Mouse (Mus musculus) T-helper 2 cell (primary cell): Measurements from ENCODE around the gene Mesp1.

ENCODE experiments used
- in situ Hi-C: fragments of 300-600 bp; cut with MboI, MseI; formaldehyde crosslinking; loops from one replicate; pipeline ENCODE4 v1.15.1; 2025; ENCODE audit warnings: high pct_unique_total_duplicates

Mesp1 gene

DNA sequence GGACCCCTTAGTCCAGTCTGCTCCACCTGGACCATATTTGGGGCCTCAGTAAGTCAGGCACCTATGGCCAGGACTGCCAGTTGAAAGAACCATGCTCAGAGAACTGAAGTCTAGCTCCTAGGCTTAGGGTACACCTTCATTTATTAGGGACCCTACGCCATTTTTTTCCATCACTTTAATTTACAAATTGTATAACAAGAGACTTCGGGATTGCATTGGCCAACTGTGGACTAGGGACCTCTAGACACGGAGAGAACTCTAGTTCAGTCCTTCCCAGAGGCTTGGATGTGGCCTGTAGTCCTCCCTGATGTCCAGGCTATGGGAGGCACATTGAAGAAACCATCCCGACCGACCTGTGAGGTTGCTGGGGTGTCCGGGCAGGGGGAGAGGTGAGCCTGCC lies at the start of gene Mesp1:
Gene Mesp1 (minus strand): TSS at position 101 of the 400 bp plus-strand sequence.
- in situ Hi-C loops: no loop called here

- in situ Hi-C loops: no loop called here
These were observed 48.6 kb upstream of the Mesp1 start for GRCm38 (mm10) chr7:79842163-79842562.

- in situ Hi-C loops: no loop called here
These were observed 43.7 kb upstream of the Mesp1 start for GRCm38 (mm10) chr7:79837247-79837646.

GRCm38 (mm10) chr7:79835196-79835595 lies 41.6 kb upstream of the Mesp1 start:
- in situ Hi-C loops: no loop called here

DNA sequence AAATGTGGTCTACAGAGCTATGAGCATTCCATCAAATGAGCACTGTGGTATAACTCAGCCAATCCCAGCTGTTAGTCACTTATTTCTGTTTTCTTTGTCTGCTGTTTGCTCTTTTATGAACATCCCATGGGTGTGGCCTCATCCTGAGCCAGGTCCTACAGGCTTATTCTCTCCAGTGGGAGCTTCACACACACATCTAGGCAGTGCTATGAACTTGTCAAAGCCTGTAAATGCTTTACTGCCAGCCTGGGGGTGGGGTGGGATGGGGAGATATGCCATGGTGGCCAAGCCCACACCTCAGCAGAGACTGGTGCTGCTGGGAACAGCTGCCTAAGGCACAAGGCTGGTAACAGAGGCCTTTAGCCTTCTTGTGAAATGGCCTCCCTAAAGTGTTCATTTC lies 39.4 kb upstream of the Mesp1 start:
- in situ Hi-C loops: no loop called here

DNA sequence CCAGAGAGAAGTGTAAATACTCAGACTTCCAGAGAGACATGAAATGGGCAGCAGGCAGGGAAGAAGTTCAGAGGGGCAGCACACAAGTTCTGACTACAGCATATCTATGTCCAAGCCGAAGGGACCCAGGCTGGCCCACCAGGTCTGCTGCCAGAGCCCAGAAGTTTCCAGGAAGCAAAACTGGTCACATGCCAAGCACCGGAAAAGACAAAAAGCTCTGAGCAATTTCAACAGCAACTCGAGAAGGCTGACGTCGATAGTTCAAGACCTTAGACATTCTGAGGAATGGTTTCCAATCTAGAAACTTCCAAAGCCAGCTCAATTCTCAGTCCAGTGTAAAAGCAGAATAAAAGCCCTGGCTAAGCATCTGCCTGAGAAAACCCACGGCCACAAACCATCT lies 38.0 kb upstream of the Mesp1 start:
- in situ Hi-C loops: no loop called here

DNA sequence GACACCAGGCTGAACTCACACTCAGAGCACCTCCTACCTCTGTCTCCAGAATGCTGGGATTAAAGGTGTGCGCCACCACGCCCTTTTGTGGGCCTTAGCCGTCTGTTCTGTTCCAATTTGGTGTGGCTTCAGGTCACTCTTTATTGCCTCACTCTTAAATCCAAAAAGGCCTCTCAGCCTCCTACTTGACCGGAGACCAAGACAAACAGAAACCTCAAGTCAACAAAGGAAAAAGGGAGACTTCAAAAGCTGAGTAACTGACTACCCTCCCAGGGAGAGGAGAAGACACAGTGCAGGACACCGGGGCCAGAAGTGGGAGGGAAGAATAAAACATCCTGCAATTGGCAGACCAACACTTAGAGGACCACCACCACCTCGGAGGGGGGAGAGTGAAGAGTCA lies 37.6 kb upstream of the Mesp1 start:
- in situ Hi-C loops: no loop called here

DNA sequence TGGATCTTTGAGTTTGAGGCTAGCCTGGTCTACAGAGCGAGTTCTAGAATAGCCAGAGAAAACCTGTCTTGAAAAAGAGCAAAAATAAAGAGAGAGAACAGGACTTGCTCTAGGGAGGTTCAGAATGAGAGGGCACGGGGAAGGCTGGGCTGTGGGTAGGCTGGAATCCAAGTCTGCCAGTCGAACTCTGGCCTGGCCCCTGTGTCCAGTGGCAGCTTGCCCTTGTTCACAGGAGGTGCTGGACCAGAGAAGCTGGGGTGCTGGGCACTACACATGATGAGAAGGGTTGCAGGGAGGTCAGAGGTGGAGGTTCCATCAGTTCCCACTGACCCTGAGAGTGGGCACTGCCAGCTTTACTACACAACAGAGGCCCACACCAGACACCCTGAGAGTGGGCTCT lies 34.8 kb upstream of the Mesp1 start:
- in situ Hi-C loops: no loop called here

- in situ Hi-C loops: no loop called here
These were observed 28.6 kb upstream of the Mesp1 start for GRCm38 (mm10) chr7:79822092-79822695.

- in situ Hi-C loops: no loop called here
These were observed 26.4 kb upstream of the Mesp1 start for GRCm38 (mm10) chr7:79819996-79820395.

DNA sequence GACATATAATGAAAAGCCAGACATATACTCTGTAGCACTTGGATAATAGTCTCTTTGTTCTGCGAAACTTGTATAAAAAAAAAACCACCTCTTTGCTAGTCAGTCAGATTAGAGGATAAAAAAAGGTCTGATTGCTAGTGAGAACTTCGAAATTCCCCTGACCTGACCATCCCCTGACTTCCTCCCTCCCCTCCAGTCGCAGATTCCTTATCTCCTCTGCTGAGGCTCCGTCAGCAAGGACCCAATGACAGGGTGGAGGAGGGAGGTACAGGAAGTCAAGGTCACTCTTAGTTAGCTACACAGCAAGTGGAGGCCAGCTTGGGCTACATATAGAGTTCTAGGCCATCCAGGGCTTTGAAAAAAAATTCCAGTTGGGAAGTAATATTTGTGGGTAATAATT lies 25.9 kb upstream of the Mesp1 start:
- in situ Hi-C loops: no loop called here

DNA sequence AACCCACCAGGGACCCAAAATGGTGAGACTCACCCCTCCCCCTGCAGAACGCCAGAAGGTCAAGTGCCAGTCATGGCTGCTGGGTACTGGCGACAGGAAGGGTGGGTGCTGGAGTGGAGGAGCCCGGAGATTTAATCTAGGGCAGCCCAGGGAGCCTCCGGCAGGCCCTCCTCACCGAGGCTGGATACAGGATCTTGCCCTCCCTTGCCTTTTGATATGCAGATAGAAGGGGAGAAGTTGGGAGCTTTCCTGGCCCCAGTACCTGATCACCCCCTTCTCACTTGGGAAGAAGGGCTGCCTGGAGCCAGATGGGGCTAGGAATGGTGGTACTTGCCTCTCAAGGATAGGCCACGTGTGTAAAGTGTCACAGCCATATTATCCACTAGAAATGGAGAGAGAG lies 24.7 kb upstream of the Mesp1 start:
- in situ Hi-C loops: no loop called here

DNA sequence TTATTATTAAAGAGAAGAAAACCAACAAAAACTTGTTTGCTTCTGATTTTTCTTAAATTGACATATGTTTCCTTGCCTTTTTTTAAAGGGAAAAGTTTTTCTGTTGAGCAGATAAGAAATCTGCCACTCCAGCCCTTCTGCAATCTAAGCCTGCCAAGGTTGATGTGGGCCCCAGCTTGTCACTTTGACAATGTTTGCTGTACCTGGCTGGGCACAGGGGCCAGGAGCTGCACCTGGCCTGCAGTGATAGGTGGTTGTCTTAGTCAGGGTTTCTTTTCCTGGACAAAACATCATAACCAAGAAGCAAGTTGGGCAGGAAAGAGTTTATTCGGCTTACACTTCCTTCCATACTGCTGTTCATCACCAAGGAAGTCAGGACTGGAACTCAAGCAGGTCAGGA lies 19.8 kb upstream of the Mesp1 start:
- in situ Hi-C loops: no loop called here

DNA sequence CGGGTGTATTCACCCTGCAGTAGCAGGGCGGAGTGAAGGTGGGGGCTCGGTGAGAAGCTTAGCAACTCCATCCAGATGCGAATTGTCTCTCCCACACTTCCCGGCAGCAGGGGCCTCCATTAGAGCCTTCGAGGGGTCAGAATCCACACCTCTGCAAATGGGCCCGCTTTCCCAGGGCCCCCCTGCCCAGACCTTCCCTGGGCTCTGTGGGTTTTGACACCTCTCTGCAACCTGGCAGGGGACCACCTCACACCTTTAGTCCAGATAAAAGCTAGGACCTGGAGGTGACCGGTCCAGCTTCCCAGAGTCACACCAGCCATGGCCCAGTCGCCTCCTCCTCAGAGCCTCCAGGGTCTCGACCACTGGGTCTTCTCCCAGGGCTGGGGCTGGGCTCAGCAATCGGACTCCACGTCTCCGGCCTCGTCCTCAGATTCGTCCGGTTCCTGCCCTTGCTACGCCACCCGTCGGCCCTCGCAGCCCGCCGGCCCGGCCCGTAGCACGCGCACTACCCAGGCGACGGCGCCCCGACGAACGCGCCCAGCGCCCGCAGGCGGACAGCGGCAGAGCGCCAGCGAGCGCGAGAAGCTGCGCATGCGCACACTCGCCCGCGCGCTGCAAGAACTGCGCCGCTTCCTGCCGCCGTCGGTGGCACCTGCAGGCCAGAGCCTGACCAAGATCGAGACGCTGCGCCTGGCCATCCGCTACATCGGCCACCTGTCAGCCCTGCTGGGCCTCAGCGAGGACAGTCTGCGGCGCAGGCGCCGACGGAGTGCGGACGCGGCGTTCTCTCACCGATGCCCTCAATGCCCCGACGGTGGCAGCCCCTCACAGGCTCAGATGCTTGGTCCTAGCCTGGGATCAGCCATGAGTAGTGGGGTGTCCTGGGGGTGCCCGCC lies 17.3 kb upstream of the Mesp1 start, which contains the start of gene Mesp2:
Gene Mesp2 (plus strand): TSS at position 117 of the 896 bp plus-strand sequence.
- in situ Hi-C loops: no loop called here

DNA sequence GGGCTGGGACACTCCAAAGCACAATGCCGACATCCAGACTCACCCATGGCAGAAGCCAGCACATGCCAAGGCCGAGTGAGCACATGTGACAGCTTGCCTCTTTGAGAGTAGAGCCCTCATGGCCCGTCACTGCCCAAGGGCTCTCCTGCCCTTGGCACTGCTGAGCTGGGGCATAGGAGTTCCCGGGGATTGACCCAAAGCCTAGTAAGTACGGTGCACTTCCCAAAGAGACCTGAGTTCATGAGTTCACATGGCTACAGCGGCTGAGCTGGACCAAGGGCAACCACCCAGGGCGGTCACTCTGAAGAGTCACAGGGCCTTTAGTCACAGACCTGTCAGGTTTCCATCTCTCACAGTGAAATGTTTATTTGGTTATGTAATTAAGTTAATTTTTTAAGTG lies 15.0 kb upstream of the Mesp1 start:
- in situ Hi-C loops: no loop called here

- in situ Hi-C loops: no loop called here
These were observed 10.3 kb upstream of the Mesp1 start for GRCm38 (mm10) chr7:79803887-79804286.

GRCm38 (mm10) chr7:79802037-79802436 lies 8.4 kb upstream of the Mesp1 start:
- in situ Hi-C loops: no loop called here

DNA sequence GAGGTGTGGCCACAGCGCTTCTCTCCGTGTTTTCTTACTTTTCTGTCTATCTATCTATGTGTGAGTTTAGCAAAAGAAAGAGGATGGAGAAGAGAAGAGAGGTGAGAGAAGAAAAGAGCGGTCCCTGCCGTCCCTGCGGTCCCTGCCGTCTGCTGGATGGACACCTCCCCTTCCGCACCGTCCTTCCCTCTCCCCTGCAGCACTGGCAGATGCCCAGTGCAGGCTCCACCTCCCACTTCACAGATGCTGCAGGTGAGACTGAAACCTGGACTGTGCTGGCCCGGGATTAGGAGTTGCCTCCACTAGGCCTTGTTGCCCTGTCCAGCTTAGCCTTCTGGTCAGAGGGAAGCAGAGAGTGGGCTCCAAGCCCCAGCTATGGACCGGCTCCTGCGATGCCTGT lies 7.8 kb upstream of the Mesp1 start:
- in situ Hi-C loops: no loop called here

DNA sequence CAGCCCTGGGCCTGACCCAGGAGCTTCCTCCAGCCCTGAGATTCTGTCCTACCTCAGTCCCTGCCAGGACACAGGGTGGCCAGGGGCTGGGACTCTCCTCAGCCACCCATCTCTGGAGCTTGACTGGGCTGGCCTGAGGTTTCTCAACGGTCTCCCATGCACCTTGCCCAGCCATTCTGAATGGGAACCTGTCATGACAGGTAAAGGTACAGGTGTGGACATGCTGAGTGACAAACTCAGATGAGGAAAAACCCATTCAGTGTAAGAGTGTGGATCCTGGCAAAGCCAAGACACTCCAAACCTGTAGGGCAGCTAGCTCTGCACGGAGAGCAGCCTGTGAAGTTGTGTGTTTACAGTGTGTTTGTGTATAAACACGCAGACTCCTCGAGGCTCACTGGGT lies 6.7 kb upstream of the Mesp1 start:
- in situ Hi-C loops: no loop called here

- in situ Hi-C loops: no loop called here
These were observed 5.9 kb upstream of the Mesp1 start for GRCm38 (mm10) chr7:79799506-79799905.

DNA sequence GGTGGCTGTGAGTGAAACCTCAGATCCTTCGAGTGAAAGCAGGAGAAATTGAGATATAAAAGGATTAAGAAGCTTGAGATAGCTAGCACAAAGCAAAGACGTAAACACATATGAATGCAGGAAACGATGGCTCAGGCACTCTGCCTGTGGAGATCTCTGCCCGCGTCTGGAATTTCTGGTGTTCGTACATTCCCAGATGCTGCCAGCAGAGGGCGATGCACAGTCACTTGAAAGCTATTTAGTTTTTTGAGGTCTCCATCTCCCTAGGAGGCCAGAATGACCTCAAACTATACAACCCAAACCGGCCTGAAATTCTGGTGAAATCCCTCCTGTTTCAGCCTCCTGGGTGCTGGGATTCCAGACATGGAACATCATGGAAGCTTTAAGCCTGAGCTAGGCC lies 5.5 kb upstream of the Mesp1 start:
- in situ Hi-C loops: no loop called here

GRCm38 (mm10) chr7:79798606-79799005 lies 5.0 kb upstream of the Mesp1 start:
- in situ Hi-C loops: no loop called here
